Mouse (Mus musculus) embryonic facial prominence, embryonic 10.5 days (tissue): ENCODE data around the gene Gm28041. TPM values are rescaled to one million over a fixed set of nuclear protein-coding genes. Genes with fewer than 3 reads are reported as not detected.

Experiments
- DNase-seq: peaks from one replicate; pipeline ENCODE4 v3.0.0-alpha.2; 2017; ENCODE audit warnings: low spot score
- H3K27ac ChIP-seq: fragments of 300-500 bp; sonication (generic); replicated peaks from 2 replicates; pipeline ENCODE4 v1.5.1; 2016; ENCODE audit warnings: mild to moderate bottlenecking
- H3K27me3 ChIP-seq: fragments of 300-500 bp; sonication (generic); replicated peaks from 2 replicates; pipeline ENCODE4 v1.6.1; 2016; ENCODE audit warnings: low read depth, mild to moderate bottlenecking; ENCODE audit not compliant: poor library complexity, severe bottlenecking
- H3K36me3 ChIP-seq: fragments of 300-500 bp; sonication (generic); replicated peaks from 2 replicates; pipeline ENCODE4 v1.6.1; 2016; ENCODE audit warnings: mild to moderate bottlenecking, moderate library complexity
- H3K4me1 ChIP-seq: fragments of 300-500 bp; sonication (generic); 2 replicates; pipeline ENCODE4 v1.6.1; 2016
- H3K4me3 ChIP-seq: fragments of 300-500 bp; sonication (generic); 2 replicates; pipeline ENCODE4 v1.5.1; 2016; ENCODE audit warnings: mild to moderate bottlenecking, moderate library complexity
- H3K9me3 ChIP-seq: fragments of 300-500 bp; sonication (generic); 2 replicates; pipeline ENCODE4 v1.6.1; 2016; ENCODE audit warnings: mild to moderate bottlenecking
- WGBS: fragments of 180-500 bp; shearing (Covaris S2); methylation state at CpG from one replicate; pipeline ENCODE4 v1.1.7; 2016; 5-methylcytosine and 5-hydroxymethylcytosine counted together
- polyA plus RNA-seq: library from polyadenylated mRNA; unstranded; fragments of >200 nt; fragmentation: Nextera tagmentation; extraction: Ambion mirVana; gene quantifications from 2 replicates; pipeline ENCODE4 v1.2.1, GENCODE M21; 2016

Gm28041 gene
- polyA plus RNA-seq, 1 experiment from 2014 or later, result not detected

DNA sequence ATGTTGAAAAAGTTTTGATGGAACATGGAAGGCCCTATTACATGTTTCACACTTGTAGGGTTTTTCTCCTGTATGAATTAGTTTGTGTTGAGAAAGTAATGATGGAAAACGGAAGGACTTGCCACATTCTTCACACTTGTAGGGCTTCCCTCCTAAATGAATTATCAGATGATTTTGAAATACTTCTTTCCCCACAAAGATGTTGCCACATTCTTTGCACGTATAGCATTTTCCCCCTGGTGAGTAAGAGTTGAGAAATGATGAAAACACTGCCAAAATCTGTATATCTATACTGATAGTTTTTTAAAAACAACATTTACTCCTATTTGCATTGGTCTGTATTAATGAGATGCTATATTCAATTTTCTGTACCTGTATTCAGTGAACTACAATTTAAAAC, 32.1 kb downstream of the Gm28041 start:
- Histone ChIP-seq H3K4me3 (no peak overlapping the region), H3K4me1 (no peaks in the 10 kb centered on the region), H3K36me3 (peaks cover 7% of the 10 kb centered on the region; the same call in 1 of the 2 replicates), H3K9me3 (no peaks in the 10 kb centered on the region), H3K27me3 (no peaks in the 10 kb centered on the region), H3K27ac (no peak overlapping the region)
- WGBS, result 88% methylated on average over 2 of the region's 2 CpGs
- no peak for DNase-seq

DNA sequence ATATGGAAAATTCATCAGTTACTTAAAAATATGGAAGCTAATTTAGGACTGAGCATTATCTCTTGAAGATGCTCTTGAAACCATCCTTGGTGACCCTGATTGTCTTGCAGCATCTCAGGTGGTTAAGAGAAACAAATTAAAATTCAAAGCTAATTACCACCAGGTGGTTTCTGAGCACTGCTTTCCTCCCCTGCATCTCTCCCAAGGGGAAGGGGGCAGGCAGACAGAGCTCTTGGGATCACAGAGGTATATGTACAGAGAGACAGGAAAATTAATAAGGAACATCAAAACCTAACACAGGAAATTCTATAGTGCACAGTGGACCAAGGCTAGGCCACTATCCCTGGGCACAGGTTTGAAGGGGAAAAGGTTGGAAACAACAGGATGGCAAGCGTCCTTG, 42.7 kb downstream of the Gm28041 start:
- peak; percentile 10 for DNase-seq
- H3K27ac ChIP-seq, result peak overlapping the region; percentile 81
- H3K27me3 ChIP-seq, result no peaks in the 10 kb centered on the region
- H3K4me3 ChIP-seq, result peak overlapping the region; percentile 67
- WGBS, result 74% methylated on average over 1 of the region's 1 CpGs
- peaks cover 7% of the 10 kb centered on the region for H3K4me1 ChIP-seq
- H3K9me3 ChIP-seq, result no peaks in the 10 kb centered on the region
- no peaks in the 10 kb centered on the region for H3K36me3 ChIP-seq

DNA sequence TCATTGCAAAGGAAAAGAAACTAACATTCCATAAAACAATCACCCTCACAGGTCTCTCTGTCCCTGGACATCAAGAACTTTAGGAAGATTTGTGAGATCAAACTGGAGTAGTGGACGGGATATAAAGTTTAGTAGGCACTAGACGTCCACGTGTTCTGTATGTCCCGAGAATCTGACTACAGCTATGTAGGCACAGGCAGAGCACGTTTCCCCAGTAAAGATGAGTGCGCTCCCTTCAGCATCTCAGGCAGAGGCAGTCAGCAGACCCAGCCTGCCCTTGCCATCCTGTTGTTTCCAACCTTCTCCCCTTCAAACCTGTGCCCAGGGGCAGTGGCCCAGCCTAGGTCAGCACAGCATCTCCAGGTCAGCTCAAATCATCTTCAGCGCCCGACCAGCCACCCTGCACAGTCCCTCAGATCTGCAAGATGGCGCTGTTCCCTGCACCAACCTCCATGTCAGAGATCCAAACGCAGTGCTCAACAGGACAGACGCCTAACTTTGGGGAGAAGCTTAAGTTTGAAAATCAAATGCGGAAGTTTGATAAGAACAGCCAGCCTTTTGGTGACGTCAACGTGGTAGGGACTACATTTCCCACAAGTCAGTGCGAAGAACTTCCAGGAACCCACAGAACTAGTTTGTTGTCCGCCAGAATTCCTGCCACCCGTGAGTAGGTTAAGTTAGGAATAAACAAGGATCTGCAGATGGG, 43.4 kb downstream of the Gm28041 start, which contains the start of gene Zfp595:
Zfp595 (minus strand) TSS at position 552 of the 706 bp plus-strand sequence.
- Histone ChIP-seq H3K9me3 (no peaks in the 10 kb centered on the region), H3K27ac (peak within 1 kb of the TSS; percentile 81), H3K36me3 (no peaks in the 10 kb centered on the region), H3K4me3 (peak within 1 kb of the TSS; percentile 67), H3K4me1 (peaks cover 7% of the 10 kb centered on the region), H3K27me3 (no peaks in the 10 kb centered on the region)
- WGBS, result 19% methylated on average over 17 of the region's 17 CpGs
- DNase-seq, result peak; percentile 72

DNA sequence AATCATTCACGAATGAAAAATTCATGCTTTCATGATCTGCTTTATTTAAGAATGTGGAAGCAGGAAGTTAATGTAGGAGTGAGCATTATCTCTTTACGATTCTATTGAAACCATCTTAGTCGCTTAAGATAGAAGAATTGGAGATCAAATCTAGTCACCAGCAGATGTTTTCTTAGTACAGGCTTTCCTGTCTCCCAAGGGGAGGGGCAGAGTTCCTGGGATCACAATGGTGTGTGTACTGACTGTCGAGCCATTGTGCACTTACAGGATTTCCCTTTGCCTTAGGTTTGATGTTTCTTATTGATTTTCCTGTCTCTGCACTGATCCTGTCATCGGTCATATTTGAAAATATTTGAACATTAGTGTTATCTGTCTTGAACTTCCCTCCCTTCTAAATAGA, 68.8 kb downstream of the Gm28041 start:
- no peaks in the 10 kb centered on the region for H3K9me3 ChIP-seq
- peaks cover 6% of the 10 kb centered on the region; the same call in 1 of the 2 replicates for H3K4me1 ChIP-seq
- DNase-seq, result peak; percentile 12
- peak overlapping the region; percentile 81 for H3K27ac ChIP-seq
- H3K36me3 ChIP-seq, result no peaks in the 10 kb centered on the region
- peak overlapping the region; percentile 70 for H3K4me3 ChIP-seq
- WGBS, result 39% methylated on average over 5 of the region's 5 CpGs
- no peaks in the 10 kb centered on the region for H3K27me3 ChIP-seq

DNA sequence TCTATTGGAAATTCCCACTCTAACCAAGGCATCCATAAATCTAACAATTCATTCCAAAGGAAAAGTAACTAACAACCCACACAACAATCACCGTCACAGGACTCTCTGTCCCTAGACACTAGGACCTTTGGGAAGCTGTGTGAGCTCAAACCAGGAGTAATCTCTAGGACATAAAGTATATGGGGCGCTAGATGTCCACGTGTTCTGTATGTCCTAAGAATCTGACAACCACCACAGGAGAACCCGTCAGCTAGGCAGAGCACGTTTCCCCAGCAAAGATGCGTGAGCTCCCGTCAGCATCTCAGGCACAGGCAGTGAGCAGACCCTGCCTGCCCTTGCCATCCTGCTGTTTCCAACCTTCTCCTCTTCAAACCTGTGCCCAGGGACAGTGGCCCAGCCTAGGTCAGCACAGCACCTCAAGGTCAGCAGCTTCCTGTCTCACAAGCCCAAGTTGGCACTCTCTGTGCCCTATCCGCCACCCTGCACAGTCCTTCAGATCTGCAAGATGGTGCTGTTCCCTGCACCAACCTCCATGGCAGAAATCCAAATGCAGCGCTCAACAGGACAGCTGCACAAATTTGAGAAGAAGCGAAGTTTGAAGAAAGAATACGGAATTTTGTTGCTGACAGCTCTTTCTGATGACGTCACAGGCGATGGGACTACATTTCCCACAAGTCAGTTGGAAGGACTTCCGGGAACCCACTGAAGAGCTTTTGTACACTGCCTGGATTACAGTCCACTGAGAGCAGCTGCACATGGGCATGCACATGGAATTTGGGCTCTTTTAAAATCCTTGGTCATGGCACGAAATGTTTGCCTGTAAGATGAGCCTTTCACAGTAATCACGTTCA, 69.5 kb downstream of the Gm28041 start, which contains the start of gene Zfp457:
Zfp457 (minus strand) TSS at position 664 of the 851 bp plus-strand sequence.
- WGBS, result 12% methylated on average over 16 of the region's 16 CpGs

More for the DNA sequence above, 69.5 kb downstream of the Gm28041 start, which contains the start of gene Zfp457:
- Histone ChIP-seq H3K4me1 (peaks cover 6% of the 10 kb centered on the region; the same call in 1 of the 2 replicates), H3K27me3 (no peaks in the 10 kb centered on the region), H3K36me3 (no peaks in the 10 kb centered on the region), H3K4me3 (peak within 1 kb of the TSS; percentile 70), H3K27ac (peak within 1 kb of the TSS; percentile 81), H3K9me3 (no peaks in the 10 kb centered on the region)
- DNase-seq, result peak; percentile 81

Other genes starting within 250 kb of the Gm28041 start
- gene Rsl1, start 202.6 kb downstream of the Gm28041 start, polyA plus RNA-seq, result 7.4 and 7.5 TPM in 2 replicates
- gene Zfp455, start 181.2 kb downstream of the Gm28041 start, polyA plus RNA-seq, result 1.1 and 1.3 TPM in 2 replicates
- gene Zfp458, start 97.3 kb downstream of the Gm28041 start, polyA plus RNA-seq, result 1.2 and 1.6 TPM in 2 replicates
- 0.32 and 0.62 TPM in 2 replicates for gene Zfp457, start 69.2 kb downstream of the Gm28041 start, polyA plus RNA-seq
- 1.5 and 1.8 TPM in 2 replicates for gene Zfp595, start 43.2 kb downstream of the Gm28041 start, polyA plus RNA-seq
- gene Gm28044, start 15.2 kb downstream of the Gm28041 start, polyA plus RNA-seq, result 0.52 TPM in 1 of 2 replicates, not detected in the other
- 0.79 and 0.92 TPM in 2 replicates for gene Zfp953, start 15.1 kb downstream of the Gm28041 start, polyA plus RNA-seq
- 0.64 and 1.4 TPM in 2 replicates for gene Zfp456, start 77 bp upstream of the Gm28041 start, polyA plus RNA-seq
- 4.2 and 4.5 TPM in 2 replicates for gene Zfp429, start 24.1 kb upstream of the Gm28041 start, polyA plus RNA-seq
- 1.5 and 1.6 TPM in 2 replicates for gene Zfp459, start 45.7 kb upstream of the Gm28041 start, polyA plus RNA-seq
- gene Zfp874a, start 75.9 kb upstream of the Gm28041 start, polyA plus RNA-seq, result 8.7 and 11.7 TPM in 2 replicates
- gene Zfp874b, start 108.5 kb upstream of the Gm28041 start, polyA plus RNA-seq, result 2.0 and 2.8 TPM in 2 replicates
- gene Zfp58, start 124.8 kb upstream of the Gm28041 start, polyA plus RNA-seq, result 15.3 and 17.1 TPM in 2 replicates
- gene Gm26965, start 150.4 kb upstream of the Gm28041 start, polyA plus RNA-seq, result not detected in 2 replicates
- gene Zfp87, start 150.4 kb upstream of the Gm28041 start, polyA plus RNA-seq, result 23.5 and 23.9 TPM in 2 replicates
- 15.7 and 15.8 TPM in 2 replicates for gene Zfp748, start 178.1 kb upstream of the Gm28041 start, polyA plus RNA-seq
- 3.5 and 4.1 TPM in 2 replicates for gene Zfp729b, start 234.0 kb upstream of the Gm28041 start, polyA plus RNA-seq